Mouse (Mus musculus) ZHBTc4 (cell line): ENCODE results near the gene Rex1bd.

Experiments used
- DNase-seq: peaks from one replicate; pipeline ENCODE4 v3.0.0-alpha.2; 2011; ENCODE audit warnings: low read depth, low spot score

Gene Rex1bd

GRCm38 (mm10) chr8:70477269-70477982, 29.1 kb downstream of the Rex1bd start:
- peak; percentile 96 for DNase-seq

GRCm38 (mm10) chr8:70476333-70477268, 30.0 kb downstream of the Rex1bd start, which contains the start of gene Klhl26:
TSS of gene Klhl26 (minus strand) at chr8:70476968.
- DNase-seq: peak; percentile 98

- no peak for DNase-seq
These were observed 34.7 kb downstream of the Rex1bd start for GRCm38 (mm10) chr8:70471856-70472255.

- peak; percentile 35 for DNase-seq
These were observed 36.6 kb downstream of the Rex1bd start for GRCm38 (mm10) chr8:70469938-70470337.

- no peak for DNase-seq
These were observed 37.1 kb downstream of the Rex1bd start for GRCm38 (mm10) chr8:70469295-70469916.

- DNase-seq: no peak
These were observed 37.8 kb downstream of the Rex1bd start for GRCm38 (mm10) chr8:70468733-70469132.

- no peak for DNase-seq
These were observed 38.6 kb downstream of the Rex1bd start for GRCm38 (mm10) chr8:70467907-70468306.

GRCm38 (mm10) chr8:70467229-70467725, 39.3 kb downstream of the Rex1bd start:
- DNase-seq: no peak

GRCm38 (mm10) chr8:70466771-70467170, 39.8 kb downstream of the Rex1bd start:
- DNase-seq: peak; percentile 51

GRCm38 (mm10) chr8:70466305-70466704, 40.2 kb downstream of the Rex1bd start:
- no peak for DNase-seq

GRCm38 (mm10) chr8:70465701-70466100, 40.9 kb downstream of the Rex1bd start:
- no peak for DNase-seq

- DNase-seq: no peak
These were observed 42.4 kb downstream of the Rex1bd start for GRCm38 (mm10) chr8:70464162-70464561.

- no peak for DNase-seq
These were observed 43.2 kb downstream of the Rex1bd start for GRCm38 (mm10) chr8:70463306-70463705.

GRCm38 (mm10) chr8:70462516-70462813, 44.1 kb downstream of the Rex1bd start:
- no peak for DNase-seq

- no peak for DNase-seq
These were observed 44.6 kb downstream of the Rex1bd start for GRCm38 (mm10) chr8:70461765-70462515.

- DNase-seq: no peak
These were observed 45.9 kb downstream of the Rex1bd start for GRCm38 (mm10) chr8:70460606-70461005.

- DNase-seq: no peak
These were observed 46.4 kb downstream of the Rex1bd start for GRCm38 (mm10) chr8:70460199-70460598.

- DNase-seq: peak; percentile 38
These were observed 46.9 kb downstream of the Rex1bd start for GRCm38 (mm10) chr8:70459636-70460035.

GRCm38 (mm10) chr8:70458462-70458861, 48.1 kb downstream of the Rex1bd start:
- no peak for DNase-seq

- DNase-seq: no peak
These were observed 48.7 kb downstream of the Rex1bd start for GRCm38 (mm10) chr8:70457882-70458281.

- no peak for DNase-seq
These were observed 49.6 kb downstream of the Rex1bd start for GRCm38 (mm10) chr8:70456996-70457395.
